Mouse (Mus musculus): Measurements from ENCODE around the gene Dpf3. TPM values are rescaled to one million over a fixed set of nuclear protein-coding genes. Genes with fewer than 3 reads are reported as not detected.

Gene Dpf3
- total RNA-seq, 2 experiments from 2014 or later = 27.4 to 29.4 TPM

DNA sequence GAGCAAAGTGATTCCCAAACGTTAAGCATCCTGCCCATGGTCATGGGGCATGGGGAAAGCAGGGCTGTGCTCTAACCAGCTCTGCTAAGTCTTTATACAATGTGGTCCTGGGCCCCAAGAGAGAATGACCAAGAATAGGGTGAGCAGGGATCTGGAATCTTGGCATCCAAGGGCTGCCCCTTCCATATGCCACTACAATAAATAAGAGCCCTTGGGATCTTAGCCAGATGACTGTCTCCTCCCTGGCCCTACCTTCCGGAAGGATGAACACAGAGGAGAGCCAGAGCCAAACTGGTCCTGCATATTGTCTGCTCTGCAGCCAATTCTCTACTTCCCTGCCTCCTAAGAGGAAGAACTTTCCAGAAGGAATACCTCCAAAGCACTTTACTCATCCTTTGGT, 238.9 kb downstream of the Dpf3 start:
- Histone ChIP-seq H3K27ac (no peak overlapping the region), H3K4me3 (no peak overlapping the region)
- no peak for TF ChIP-seq CTCF (conservative IDR thresholded peaks at IDR 0.05)
- DNase-seq (ENCODE audit: low spot score in 2 of 2) = no peak

DNA sequence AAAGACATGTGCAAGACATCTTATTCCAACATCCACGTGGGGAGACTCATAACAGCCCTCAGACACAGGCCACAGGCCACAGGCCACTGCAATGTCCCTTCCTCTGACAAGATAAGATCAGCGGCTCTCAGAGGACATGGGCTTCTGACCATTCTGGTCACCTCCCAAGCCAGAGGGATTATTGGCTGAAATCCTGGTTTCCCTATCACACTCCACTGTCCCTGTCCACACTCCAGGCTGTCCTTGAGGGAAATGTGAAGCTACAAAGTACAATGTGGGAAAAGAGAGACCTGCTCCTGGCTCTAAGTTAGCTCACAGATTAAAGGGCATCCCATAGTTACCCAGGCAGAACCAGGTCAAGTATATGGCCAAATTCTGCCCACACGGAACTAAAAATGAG, 239.8 kb downstream of the Dpf3 start:
- Histone ChIP-seq H3K4me3 (no peak overlapping the region), H3K27ac (no peak overlapping the region)
- TF ChIP-seq CTCF (conservative IDR thresholded peaks at IDR 0.05) = no peak
- DNase-seq (ENCODE audit: low spot score in 2 of 2) = no peak

DNA sequence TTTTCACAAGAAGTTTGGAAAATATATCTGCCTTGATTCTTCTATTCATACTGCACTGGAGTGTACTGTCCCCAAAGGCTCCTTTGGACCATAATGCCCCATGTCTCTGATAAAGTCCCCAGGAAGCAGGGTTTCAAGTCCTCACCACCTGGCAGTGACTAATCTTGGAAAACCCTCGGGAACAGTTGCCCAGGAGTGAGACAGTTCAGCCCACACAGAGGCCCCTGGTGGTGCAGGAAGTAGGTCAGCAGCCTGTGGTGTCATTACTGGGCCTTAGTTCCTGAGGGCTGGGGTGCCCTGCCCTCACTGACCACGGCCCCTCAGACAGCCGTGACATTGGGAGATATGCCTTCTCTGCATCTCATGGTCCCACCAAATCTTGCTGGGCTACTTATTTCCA, 246.5 kb downstream of the Dpf3 start:
- Histone ChIP-seq H3K27ac (no peak overlapping the region), H3K4me3 (no peak overlapping the region)
- TF ChIP-seq CTCF (conservative IDR thresholded peaks at IDR 0.05) = peak; percentile 13; the same call in 1 of the 2 replicates
- no peak for DNase-seq (ENCODE audit: low spot score in 2 of 2)

- TF ChIP-seq CTCF (conservative IDR thresholded peaks at IDR 0.05) = no peak
- Histone ChIP-seq H3K27ac (no peak overlapping the region), H3K4me3 (no peak overlapping the region)
- DNase-seq (ENCODE audit: low spot score in 2 of 2) = no peak
Measured at GRCm38 (mm10) chr12:83240571-83240970, 246.9 kb downstream of the Dpf3 start.

- DNase-seq (ENCODE audit: low spot score in 2 of 2) = no peak
- H3K4me3 ChIP-seq = no peak overlapping the region
- H3K27ac ChIP-seq = no peak overlapping the region
- TF ChIP-seq CTCF (conservative IDR thresholded peaks at IDR 0.05) = no peak
Measured at GRCm38 (mm10) chr12:83235781-83236180, 251.7 kb downstream of the Dpf3 start.

DNA sequence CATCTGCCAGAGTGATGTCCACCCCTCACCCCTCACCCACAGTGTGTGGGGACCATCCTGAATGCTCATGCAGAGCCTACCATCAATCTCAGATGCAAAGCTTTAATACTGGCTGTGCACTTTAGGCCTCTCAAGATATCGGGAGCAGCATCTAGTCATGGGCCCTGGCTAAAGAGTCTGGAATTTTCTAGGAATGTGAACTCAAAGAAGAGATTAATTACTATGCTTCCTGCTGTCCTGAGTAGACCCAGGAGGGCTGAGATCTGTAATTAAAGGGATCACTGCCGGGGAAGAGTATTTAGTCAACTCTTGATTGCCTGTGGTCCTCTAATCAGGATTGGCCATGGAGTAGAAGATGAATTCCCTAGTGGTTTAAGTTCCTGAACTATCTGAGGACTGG, 252.5 kb downstream of the Dpf3 start:
- no peak for DNase-seq (ENCODE audit: low spot score in 2 of 2)
- TF ChIP-seq CTCF (conservative IDR thresholded peaks at IDR 0.05) = no peak
- H3K27ac ChIP-seq = no peak overlapping the region
- no peak overlapping the region for H3K4me3 ChIP-seq

- no peak for TF ChIP-seq CTCF (conservative IDR thresholded peaks at IDR 0.05)
- no peak overlapping the region for H3K4me3 ChIP-seq
- DNase-seq (ENCODE audit: low spot score in 2 of 2) = no peak
- H3K27ac ChIP-seq = no peak overlapping the region
Measured at GRCm38 (mm10) chr12:83233651-83234050, 253.9 kb downstream of the Dpf3 start.

- DNase-seq (ENCODE audit: low spot score in 2 of 2) = no peak
- no peak overlapping the region for H3K27ac ChIP-seq
- no peak for TF ChIP-seq CTCF (conservative IDR thresholded peaks at IDR 0.05)
- no peak overlapping the region for H3K4me3 ChIP-seq
Measured at GRCm38 (mm10) chr12:83232916-83233315, 254.6 kb downstream of the Dpf3 start.

GRCm38 (mm10) chr12:83231258-83231657, 256.3 kb downstream of the Dpf3 start:
- Histone ChIP-seq H3K27ac (0 out of 2 replicates have a peak overlapping the region, but pooled peaks have one; percentile 23), H3K4me3 (no peak overlapping the region)
- TF ChIP-seq CTCF (conservative IDR thresholded peaks at IDR 0.05) = no peak
- no peak for DNase-seq (ENCODE audit: low spot score in 2 of 2)

DNA sequence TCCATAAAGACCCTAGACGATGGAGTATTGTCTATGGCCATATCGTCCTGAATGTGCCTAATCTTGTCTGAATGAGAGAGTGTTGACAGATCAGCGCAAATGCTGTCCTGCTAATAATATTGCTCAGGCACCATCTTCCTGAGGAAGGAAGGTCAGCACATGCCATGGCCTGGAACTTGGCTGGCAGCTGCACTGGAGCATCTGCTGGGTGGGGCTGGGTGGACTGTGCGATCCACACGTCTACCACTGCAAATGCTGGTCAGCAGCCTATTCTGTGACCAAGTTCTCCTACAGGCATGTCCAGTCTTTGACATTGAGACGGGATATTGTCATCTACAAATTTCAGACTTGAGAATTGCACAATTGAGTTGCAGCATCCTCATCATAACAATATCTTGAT, 257.8 kb downstream of the Dpf3 start:
- no peak overlapping the region for H3K4me3 ChIP-seq
- DNase-seq (ENCODE audit: low spot score in 2 of 2) = no peak
- H3K27ac ChIP-seq = no peak overlapping the region
- no peak for TF ChIP-seq CTCF (conservative IDR thresholded peaks at IDR 0.05)

GRCm38 (mm10) chr12:83227014-83227413, 260.5 kb downstream of the Dpf3 start:
- Histone ChIP-seq H3K27ac (no peak overlapping the region), H3K4me3 (no peak overlapping the region)
- TF ChIP-seq CTCF (conservative IDR thresholded peaks at IDR 0.05) = no peak
- no peak for DNase-seq (ENCODE audit: low spot score in 2 of 2)

GRCm38 (mm10) chr12:83220964-83221363, 266.6 kb downstream of the Dpf3 start:
- no peak for DNase-seq (ENCODE audit: low spot score in 2 of 2)
- TF ChIP-seq CTCF (conservative IDR thresholded peaks at IDR 0.05) = no peak
- Histone ChIP-seq H3K27ac (no peak overlapping the region), H3K4me3 (no peak overlapping the region)

DNA sequence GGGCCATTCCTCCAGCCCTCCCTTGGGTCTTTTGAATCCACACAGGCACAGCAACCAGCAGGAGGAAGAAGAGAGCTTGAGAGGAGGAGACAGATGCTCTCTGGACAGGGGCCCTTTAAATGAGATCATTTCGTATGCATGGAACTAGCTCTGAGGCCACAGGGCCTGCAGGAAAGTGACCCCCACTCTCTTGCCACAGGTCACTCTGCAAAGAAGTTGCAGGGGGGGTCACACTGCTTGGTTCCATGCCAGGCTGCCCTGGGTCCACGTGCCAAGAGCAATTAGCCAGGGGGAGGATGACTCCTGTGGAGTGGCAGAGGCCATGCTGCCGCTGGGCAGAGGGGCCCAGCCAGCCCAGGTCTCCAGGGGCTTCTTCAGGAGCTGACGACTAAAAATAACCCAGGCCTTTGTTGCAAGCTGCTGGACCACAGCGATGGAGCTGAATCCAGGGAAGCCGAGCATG, 273.6 kb downstream of the Dpf3 start:
- no peak overlapping the region for H3K27ac ChIP-seq
- DNase-seq (ENCODE audit: low spot score in 2 of 2) = no peak
- no peak overlapping the region for H3K4me3 ChIP-seq
- peak; percentile 62 for TF ChIP-seq CTCF (conservative IDR thresholded peaks at IDR 0.05)

GRCm38 (mm10) chr12:83211976-83212375, 275.5 kb downstream of the Dpf3 start:
- no peak for DNase-seq (ENCODE audit: low spot score in 2 of 2)
- peak; percentile 18 for TF ChIP-seq CTCF (conservative IDR thresholded peaks at IDR 0.05)
- Histone ChIP-seq H3K4me3 (no peak overlapping the region), H3K27ac (no peak overlapping the region)
